Mouse (Mus musculus) adrenal gland, postnatal 10 days (tissue): ENCODE data around the gene Gm38392. TPM values are rescaled to one million over a fixed set of nuclear protein-coding genes. Genes with fewer than 3 reads are reported as not detected.

Source experiments
- DNase-seq: peaks from one replicate; pipeline ENCODE4 v3.0.0; 2021; ENCODE audit warnings: mixed read lengths
- microRNA-seq: library from miRNA; unstranded; fragments of <30 nt; microRNA quantifications from one replicate; pipeline ENCODE4 v1.2.0, GENCODE M21; 2021
- total RNA-seq, 2 experiments: library from RNA; stranded (reverse); gene quantifications; 2 replicates each; pipeline ENCODE4 v1.2.3; 2021

Gm38392 gene
- total RNA-seq, 2 experiments from 2014 or later = 1.1 to 1.3 TPM

DNA sequence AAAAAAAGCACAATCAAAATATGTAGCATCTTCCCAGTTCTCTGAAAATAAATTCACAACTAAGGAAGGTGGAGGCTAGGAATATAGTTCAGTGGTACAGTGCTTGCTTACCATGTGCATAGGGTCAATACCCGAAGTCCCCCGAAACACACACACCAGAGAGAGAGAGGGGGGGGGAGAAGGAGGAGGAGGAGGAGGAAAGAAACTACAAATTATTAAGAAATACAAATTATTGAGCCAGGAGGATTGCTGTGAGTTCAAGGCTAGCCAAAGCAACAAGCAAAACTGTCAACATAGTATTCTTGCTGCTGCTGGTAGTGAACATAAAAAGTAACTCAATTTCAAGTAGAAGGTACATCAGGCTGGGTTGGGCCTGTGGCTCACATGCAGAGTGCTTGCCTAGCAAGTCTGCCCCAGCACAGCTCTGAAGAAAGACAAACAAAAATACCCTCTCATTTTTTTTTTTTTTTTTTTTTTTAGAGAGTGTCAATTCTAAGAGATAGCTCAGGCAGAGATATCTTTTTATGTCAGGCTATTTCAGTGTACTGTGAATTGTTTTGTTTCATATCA, 87.4 kb downstream of the Gm38392 start:
- no peak for DNase-seq

DNA sequence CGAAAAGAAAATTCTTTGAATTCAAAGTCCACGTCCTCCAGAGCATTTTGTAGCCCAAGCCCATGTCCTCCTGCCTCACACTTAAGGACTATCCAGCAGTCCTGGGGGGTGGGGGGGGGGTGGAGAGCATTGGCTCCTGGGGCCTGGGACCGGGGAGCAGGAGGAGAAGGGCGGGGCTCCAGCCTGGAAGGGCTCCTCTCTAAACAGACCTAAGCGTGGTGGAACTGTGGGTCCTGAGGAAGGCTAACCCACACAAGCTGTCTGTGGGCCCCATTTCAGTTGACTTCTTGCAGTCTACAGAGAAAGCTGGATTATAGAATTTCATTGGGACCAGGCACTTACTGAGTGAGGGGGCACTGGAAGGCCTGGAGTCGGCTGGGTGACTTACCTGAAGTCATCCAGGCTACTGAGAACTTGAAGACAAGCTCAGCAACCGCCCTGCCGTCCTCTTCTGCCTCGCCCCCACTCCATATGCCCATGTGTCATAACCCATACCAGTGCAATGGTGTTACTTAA, 88.4 kb downstream of the Gm38392 start:
- no peak for DNase-seq

DNA sequence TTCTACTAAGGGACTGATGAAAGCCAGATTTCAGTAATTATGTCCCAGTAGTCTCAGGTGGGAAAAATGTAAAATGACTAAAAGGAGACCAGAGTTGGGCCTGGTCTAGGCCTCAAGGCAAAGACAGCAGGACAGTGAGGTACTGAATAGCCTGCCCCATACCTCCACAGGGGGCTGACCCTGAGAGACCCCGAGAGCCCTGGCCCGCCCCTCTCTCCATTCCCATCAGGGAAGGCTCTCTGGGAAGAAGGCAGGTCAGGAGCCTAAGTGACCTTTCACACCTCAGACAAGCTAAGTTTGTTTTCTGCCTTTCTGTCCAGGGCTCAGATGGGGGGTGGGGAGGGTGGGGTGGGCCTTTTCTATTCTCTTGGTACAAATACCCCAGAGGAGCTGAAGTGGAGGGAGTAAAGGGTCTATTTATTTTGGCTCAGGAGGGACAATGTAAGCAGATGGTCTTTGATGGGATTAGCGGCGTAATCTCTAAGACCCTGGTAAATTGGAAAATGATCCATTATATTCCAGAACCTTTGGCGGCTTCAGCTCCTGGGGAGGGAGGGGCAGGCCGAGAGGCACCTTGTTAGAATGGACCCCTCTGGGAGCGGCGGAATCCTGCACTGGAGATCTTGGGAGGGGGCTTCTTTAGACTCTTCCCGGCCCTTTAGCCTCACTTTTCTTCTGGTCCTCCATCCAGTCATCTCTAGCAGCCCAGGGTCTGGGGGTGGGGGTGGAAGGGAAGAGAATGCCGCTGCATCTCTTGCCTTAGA, 89.1 kb downstream of the Gm38392 start:
- no peak for DNase-seq

Small RNAs within 50 kb of the gene (microRNA-seq; reads per million reads assigned to microRNA genes)
- gene Gm25641 = not detected
- not detected for gene Mir3093
- gene Mir9-1 = not detected

Other genes with a start within 250 kb of the Gm38392 start
- gene Gpatch4, start 244.1 kb downstream of the Gm38392 start, total RNA-seq = 10 to 100 TPM; 12.1 to 12.4 TPM
- 100 to 1,000 TPM; 140 to 150 TPM for gene Naxe, start 228.7 kb downstream of the Gm38392 start, total RNA-seq
- not detected for gene Ttc24, start 208.9 kb downstream of the Gm38392 start, total RNA-seq
- gene Iqgap3, start 205.2 kb downstream of the Gm38392 start, total RNA-seq = 10 to 100 TPM in 1 of 2 experiments, 1 to 10 TPM in 1; 6.9 to 11.5 TPM
- gene Mef2d, start 144.8 kb downstream of the Gm38392 start, total RNA-seq = 10 to 100 TPM; 85.7 to 86.6 TPM
- 1 to 10 TPM; 1.9 to 2.1 TPM for gene Rhbg, start 32.5 kb downstream of the Gm38392 start, total RNA-seq
- gene Tsacc, start 9.8 kb upstream of the Gm38392 start, total RNA-seq = 1 to 10 TPM; 7.9 to 8.3 TPM
- gene Cct3, start 9.9 kb upstream of the Gm38392 start, total RNA-seq = 100 to 1,000 TPM; 249 to 260 TPM
- gene Glmp, start 37.8 kb upstream of the Gm38392 start, total RNA-seq = 100 to 1,000 TPM; 144 to 149 TPM
- 10 to 100 TPM; 15.1 to 17.7 TPM for gene Tmem79, start 48.9 kb upstream of the Gm38392 start, total RNA-seq
- gene Smg5, start 49.0 kb upstream of the Gm38392 start, total RNA-seq = 10 to 100 TPM; 42.8 to 55.9 TPM
- 1 to 10 TPM; 2.7 to 4.2 TPM for gene Paqr6, start 77.4 kb upstream of the Gm38392 start, total RNA-seq
- gene Bglap3, start 85.5 kb upstream of the Gm38392 start, total RNA-seq = 10 to 100 TPM in 1 of 2 experiments, under 1 TPM in 1; 0.67 to 16.9 TPM
- gene Bglap2, start 91.5 kb upstream of the Gm38392 start, total RNA-seq = 10 to 100 TPM in 1 of 2 experiments, not detected in 1; 24.0 TPM
- 100 to 1,000 TPM in 1 of 2 experiments, 1 to 10 TPM in 1; 1.6 to 106 TPM for gene Bglap, start 97.3 kb upstream of the Gm38392 start, total RNA-seq
- gene Pmf1, start 123.1 kb upstream of the Gm38392 start, total RNA-seq = 10 to 100 TPM; 60.2 to 62.6 TPM
- 10 to 100 TPM; 37.8 to 47.6 TPM for gene Slc25a44, start 137.9 kb upstream of the Gm38392 start, total RNA-seq
- 10 to 100 TPM; 13.4 to 15.5 TPM for gene Sema4a, start 174.0 kb upstream of the Gm38392 start, total RNA-seq
- 100 to 1,000 TPM; 102 to 104 TPM for gene Lmna, start 222.7 kb upstream of the Gm38392 start, total RNA-seq
- 1 to 10 TPM; 5.5 to 5.6 TPM for gene Mex3a, start 245.2 kb upstream of the Gm38392 start, total RNA-seq